Mouse (Mus musculus) heart, embryonic 13.5 days (tissue): Measurements from ENCODE around the gene Bhlhe40. TPM values are rescaled to one million over a fixed set of nuclear protein-coding genes. Genes with fewer than 3 reads are reported as not detected.

Experiments used
- ATAC-seq: fragments of 200-750 bp; cut with Nextera tagmentation; 2 replicates; pipeline ENCODE4 v1.8.0; 2017; ENCODE audit warnings: moderate TSS enrichment; ENCODE audit not compliant: insufficient number of reproducible peaks, low FRiP score, low TSS enrichment; ENCODE audit errors: extremely low read depth
- H3K27ac ChIP-seq: fragments of 300-500 bp; sonication (generic); replicated peaks from 2 replicates; pipeline ENCODE4 v1.5.1; 2015; ENCODE audit warnings: moderate library complexity, mild to moderate bottlenecking, inconsistent platforms
- H3K27me3 ChIP-seq: fragments of 300-500 bp; sonication (generic); replicated peaks from 2 replicates; pipeline ENCODE4 v1.6.1; 2015; ENCODE audit warnings: mild to moderate bottlenecking, inconsistent platforms
- H3K36me3 ChIP-seq: fragments of 300-500 bp; sonication (generic); 2 replicates; pipeline ENCODE4 v1.6.1; 2015; ENCODE audit warnings: mild to moderate bottlenecking, inconsistent platforms
- H3K4me1 ChIP-seq: fragments of 300-500 bp; sonication (generic); 2 replicates; pipeline ENCODE4 v1.6.1; 2015; ENCODE audit warnings: inconsistent platforms
- H3K4me2 ChIP-seq: fragments of 300-500 bp; sonication (generic); 2 replicates; pipeline ENCODE4 v1.6.1; 2015; ENCODE audit warnings: inconsistent platforms, mild to moderate bottlenecking, moderate library complexity
- H3K4me3 ChIP-seq: fragments of 300-500 bp; sonication (generic); 2 replicates; pipeline ENCODE4 v1.5.1; 2015; ENCODE audit warnings: moderate library complexity, mild to moderate bottlenecking, inconsistent platforms
- H3K9ac ChIP-seq: fragments of 300-500 bp; sonication (generic); 2 replicates; pipeline ENCODE4 v1.6.1; 2015; ENCODE audit warnings: inconsistent platforms, mild to moderate bottlenecking, moderate library complexity
- H3K9me3 ChIP-seq: fragments of 300-500 bp; sonication (generic); 2 replicates; pipeline ENCODE4 v1.6.1; 2016; ENCODE audit warnings: inconsistent platforms
- whole genome bisulfite sequencing: fragments of 180-500 bp; shearing (Covaris S2); methylation state at CpG from one replicate; pipeline ENCODE4 v1.1.7; 2015; ENCODE audit warnings: mixed read lengths; 5-methylcytosine and 5-hydroxymethylcytosine counted together
- polyA plus RNA-seq: library from polyadenylated mRNA; unstranded; fragments of >200 nt; fragmentation: Nextera tagmentation; extraction: Ambion mirVana; gene quantifications from 2 replicates; pipeline ENCODE4 v1.2.1, GENCODE M21; 2015

The Bhlhe40 gene
- polyA plus RNA-seq, result 15.1 and 19.7 TPM in 2 replicates

GRCm38 (mm10) chr6:108660206-108660877 is at the start of gene Bhlhe40:
Gene Bhlhe40 (plus strand): TSS chr6:108660629.
- H3K4me2 ChIP-seq, result peak within 1 kb of the TSS; percentile 81
- peak; percentile 78 for ATAC-seq
- WGBS, result under 1% methylated on average over 33 of the region's 43 CpGs

GRCm38 (mm10) chr6:108611663-108612062 is 48.8 kb upstream of the Bhlhe40 start:
- Histone ChIP-seq H3K9me3 (no peaks in the 10 kb centered on the region), H3K4me1 (peaks cover 9% of the 10 kb centered on the region), H3K4me3 (no peak overlapping the region), H3K36me3 (no peaks in the 10 kb centered on the region), H3K27ac (no peak overlapping the region), H3K4me2 (no peak overlapping the region), H3K27me3 (no peaks in the 10 kb centered on the region), H3K9ac (no peak overlapping the region)
- WGBS, result 62% methylated on average over 3 of the region's 3 CpGs
- ATAC-seq, result no peak

More at GRCm38 (mm10) chr6:108660206-108660877, at the start of gene Bhlhe40:
- Histone ChIP-seq H3K36me3 (peaks cover 20% of the 10 kb centered on the region), H3K27me3 (no peaks in the 10 kb centered on the region), H3K4me3 (peak within 1 kb of the TSS; percentile 76), H3K4me1 (peaks cover 46% of the 10 kb centered on the region), H3K9ac (peak within 1 kb of the TSS; percentile 95), H3K9me3 (no peaks in the 10 kb centered on the region), H3K27ac (peak within 1 kb of the TSS; percentile 100)

- no peaks in the 10 kb centered on the region for H3K4me1 ChIP-seq
- WGBS, result 74% methylated on average over 10 of the region's 10 CpGs
- H3K27me3 ChIP-seq, result no peaks in the 10 kb centered on the region
- no peak overlapping the region for H3K9ac ChIP-seq
- no peak overlapping the region for H3K4me3 ChIP-seq
- H3K9me3 ChIP-seq, result no peaks in the 10 kb centered on the region
- no peak overlapping the region for H3K27ac ChIP-seq
- H3K36me3 ChIP-seq, result no peaks in the 10 kb centered on the region
- ATAC-seq, result no peak
- H3K4me2 ChIP-seq, result no peak overlapping the region
These were observed 42.4 kb upstream of the Bhlhe40 start for GRCm38 (mm10) chr6:108618025-108618424.

- Histone ChIP-seq H3K4me2 (no peak overlapping the region), H3K27ac (no peak overlapping the region), H3K9me3 (no peaks in the 10 kb centered on the region), H3K4me3 (no peak overlapping the region), H3K36me3 (no peaks in the 10 kb centered on the region), H3K4me1 (no peaks in the 10 kb centered on the region), H3K27me3 (no peaks in the 10 kb centered on the region), H3K9ac (no peak overlapping the region)
- no peak for ATAC-seq
- WGBS, result 70% methylated on average over 4 of the region's 4 CpGs
These were observed 37.3 kb upstream of the Bhlhe40 start for GRCm38 (mm10) chr6:108623028-108623565.

GRCm38 (mm10) chr6:108624915-108625314 is 35.5 kb upstream of the Bhlhe40 start:
- H3K36me3 ChIP-seq, result no peaks in the 10 kb centered on the region
- no peaks in the 10 kb centered on the region for H3K4me1 ChIP-seq
- H3K27ac ChIP-seq, result no peak overlapping the region
- peaks cover 2% of the 10 kb centered on the region; the same call in 1 of the 2 replicates for H3K9me3 ChIP-seq
- H3K9ac ChIP-seq, result no peak overlapping the region
- H3K4me2 ChIP-seq, result no peak overlapping the region
- 75% methylated on average over 4 of the region's 4 CpGs for WGBS
- H3K27me3 ChIP-seq, result no peaks in the 10 kb centered on the region
- H3K4me3 ChIP-seq, result no peak overlapping the region
- ATAC-seq, result no peak

- Histone ChIP-seq H3K4me1 (no peaks in the 10 kb centered on the region), H3K4me2 (no peak overlapping the region), H3K36me3 (no peaks in the 10 kb centered on the region), H3K9me3 (peaks cover 3% of the 10 kb centered on the region; the same call in 1 of the 2 replicates), H3K9ac (no peak overlapping the region), H3K4me3 (no peak overlapping the region), H3K27ac (no peak overlapping the region), H3K27me3 (no peaks in the 10 kb centered on the region)
- ATAC-seq, result no peak
These were observed 29.7 kb upstream of the Bhlhe40 start for GRCm38 (mm10) chr6:108630701-108631100.

GRCm38 (mm10) chr6:108638157-108638833 is 22.1 kb upstream of the Bhlhe40 start:
- no peaks in the 10 kb centered on the region for H3K36me3 ChIP-seq
- ATAC-seq, result no peak
- no peak overlapping the region for H3K27ac ChIP-seq
- no peak overlapping the region for H3K9ac ChIP-seq
- WGBS, result 79% methylated on average over 6 of the region's 6 CpGs
- no peak overlapping the region for H3K4me3 ChIP-seq
- H3K27me3 ChIP-seq, result no peaks in the 10 kb centered on the region
- no peaks in the 10 kb centered on the region for H3K9me3 ChIP-seq
- H3K4me2 ChIP-seq, result no peak overlapping the region
- H3K4me1 ChIP-seq, result peaks cover 3% of the 10 kb centered on the region; the same call in 1 of the 2 replicates

- no peaks in the 10 kb centered on the region for H3K36me3 ChIP-seq
- ATAC-seq, result no peak
- no peak overlapping the region for H3K4me3 ChIP-seq
- H3K9me3 ChIP-seq, result no peaks in the 10 kb centered on the region
- peaks cover 3% of the 10 kb centered on the region; the same call in 1 of the 2 replicates for H3K4me1 ChIP-seq
- no peaks in the 10 kb centered on the region for H3K27me3 ChIP-seq
- 52% methylated on average over 7 of the region's 7 CpGs for WGBS
- H3K27ac ChIP-seq, result no peak overlapping the region
- no peak overlapping the region for H3K4me2 ChIP-seq
- H3K9ac ChIP-seq, result no peak overlapping the region
These were observed 18.4 kb upstream of the Bhlhe40 start for GRCm38 (mm10) chr6:108642020-108642419.

- no peak for ATAC-seq
- Histone ChIP-seq H3K9ac (no peak overlapping the region), H3K27ac (no peak overlapping the region), H3K4me1 (peaks cover 3% of the 10 kb centered on the region; the same call in 1 of the 2 replicates), H3K27me3 (no peaks in the 10 kb centered on the region), H3K9me3 (no peaks in the 10 kb centered on the region), H3K4me3 (no peak overlapping the region), H3K4me2 (no peak overlapping the region), H3K36me3 (no peaks in the 10 kb centered on the region)
- 67% methylated on average over 6 of the region's 6 CpGs for WGBS
These were observed 17.4 kb upstream of the Bhlhe40 start for GRCm38 (mm10) chr6:108643035-108643434.

GRCm38 (mm10) chr6:108644311-108644710 is 16.1 kb upstream of the Bhlhe40 start:
- no peak overlapping the region for H3K9ac ChIP-seq
- H3K4me2 ChIP-seq, result no peak overlapping the region
- H3K4me3 ChIP-seq, result no peak overlapping the region
- H3K4me1 ChIP-seq, result no peaks in the 10 kb centered on the region
- H3K27me3 ChIP-seq, result no peaks in the 10 kb centered on the region
- H3K9me3 ChIP-seq, result no peaks in the 10 kb centered on the region
- H3K36me3 ChIP-seq, result no peaks in the 10 kb centered on the region
- no peak overlapping the region for H3K27ac ChIP-seq
- no peak for ATAC-seq
- 62% methylated on average over 5 of the region's 5 CpGs for WGBS

GRCm38 (mm10) chr6:108647094-108647493 is 13.3 kb upstream of the Bhlhe40 start:
- no peak overlapping the region for H3K9ac ChIP-seq
- WGBS, result 50% methylated on average over 3 of the region's 3 CpGs
- no peaks in the 10 kb centered on the region for H3K36me3 ChIP-seq
- no peak overlapping the region for H3K4me2 ChIP-seq
- H3K27me3 ChIP-seq, result no peaks in the 10 kb centered on the region
- H3K4me3 ChIP-seq, result no peak overlapping the region
- no peak for ATAC-seq
- no peak overlapping the region for H3K27ac ChIP-seq
- no peaks in the 10 kb centered on the region for H3K9me3 ChIP-seq
- no peaks in the 10 kb centered on the region for H3K4me1 ChIP-seq
